Mouse (Mus musculus) G1E (cell line): Measurements from ENCODE around the gene Ltf.

Experiments
- CTCF ChIP-seq: IDR thresholded peaks from 2 replicates; pipeline ENCODE4 v1.5.1; 2012; ENCODE audit warnings: low read depth, low read length, inconsistent platforms, mixed read lengths
- GATA1 ChIP-seq: IDR thresholded peaks from 2 replicates; pipeline ENCODE4 v1.6.1; 2012; ENCODE audit warnings: borderline replicate concordance, low read length, inconsistent platforms, mixed read lengths

- TF ChIP-seq CTCF (no peak), GATA1 (no peak)
Observed at GRCm38 (mm10) chr9:111011550-111011949, 7.5 kb upstream of the Ltf start.
